Mouse (Mus musculus): ENCODE results near the gene Mrpl12. TPM values are rescaled to one million over a fixed set of nuclear protein-coding genes. Genes with fewer than 3 reads are reported as not detected.

Mrpl12 gene
- polyA plus RNA-seq, 1 experiment from 2014 or later = 211 TPM

DNA sequence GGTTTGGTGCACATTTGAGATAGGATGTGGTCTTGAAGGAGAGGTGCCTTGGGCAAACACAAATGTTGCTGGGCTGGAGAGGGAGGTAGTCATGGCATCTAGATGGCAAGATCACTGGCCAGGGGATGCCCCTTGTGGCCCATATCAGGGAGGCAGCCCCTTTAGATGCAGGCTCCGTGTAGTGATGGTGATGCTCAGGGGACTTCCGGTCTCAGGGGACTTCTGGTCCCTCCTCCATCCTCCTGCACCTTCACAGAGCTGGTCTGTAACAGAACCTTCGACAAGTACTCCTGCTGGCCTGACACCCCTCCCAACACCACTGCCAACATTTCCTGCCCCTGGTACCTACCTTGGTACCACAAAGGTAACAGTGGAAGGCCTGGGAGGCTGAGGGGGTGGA is 51.4 kb downstream of the Mrpl12 start:
- Histone ChIP-seq H3K27me3 (ENCODE audit: poor library complexity, severe bottlenecking) (peaks cover 50% of the 10 kb centered on the region), H3K27ac (no peak overlapping the region), H3K9me3 (no peaks in the 10 kb centered on the region), H3K36me3 (replicated peaks) (no peaks in the 10 kb centered on the region), H3K4me3 (no peak overlapping the region), H3K4me1 (peaks cover 30% of the 10 kb centered on the region)
- WGBS = 74% methylated on average over 3 of the region's 3 CpGs
- no peak for DNase-seq (ENCODE audit: extremely low spot score, low spot score)

DNA sequence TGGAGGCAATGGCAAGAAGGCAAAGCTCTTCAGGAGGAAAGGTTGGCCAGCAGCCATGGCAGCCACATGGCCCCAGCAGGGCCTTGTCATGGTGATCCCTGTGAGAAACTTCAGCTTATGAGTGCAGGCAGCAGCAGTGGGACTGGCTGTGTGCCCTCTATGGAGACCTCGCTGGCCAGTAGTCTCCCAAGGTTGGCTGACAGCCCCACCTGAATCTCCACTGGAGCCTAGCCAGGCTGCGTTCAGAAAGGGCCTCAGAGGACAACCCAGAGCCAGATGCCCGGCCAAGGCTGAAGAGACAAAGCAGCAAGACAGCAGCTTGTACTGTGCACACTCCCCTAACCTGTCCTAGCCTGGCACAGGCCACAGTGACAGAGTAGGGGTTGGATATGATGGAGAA is 54.1 kb downstream of the Mrpl12 start:
- Histone ChIP-seq H3K4me3 (no peak overlapping the region), H3K9me3 (no peaks in the 10 kb centered on the region), H3K27ac (peak overlapping the region; percentile 75), H3K4me1 (peaks cover 29% of the 10 kb centered on the region), H3K27me3 (ENCODE audit: poor library complexity, severe bottlenecking) (peaks cover 24% of the 10 kb centered on the region), H3K36me3 (replicated peaks) (peaks cover 21% of the 10 kb centered on the region)
- 90% methylated on average over 3 of the region's 3 CpGs for WGBS
- DNase-seq (ENCODE audit: extremely low spot score, low spot score) = no peak

Other genes starting within 250 kb of the Mrpl12 start
- gene Actg1, start 136.1 kb upstream of the Mrpl12 start, polyA plus RNA-seq (2016; fragmentation: Nextera tagmentation; extraction: Ambion mirVana) = 2,559 and 2,733 TPM in 2 replicates
- 0.32 TPM in 1 of 2 replicates, not detected in the other for gene Fscn2, start 123.1 kb upstream of the Mrpl12 start, polyA plus RNA-seq (2016; fragmentation: Nextera tagmentation; extraction: Ambion mirVana)
- 33.8 and 36.0 TPM in 2 replicates for gene Faap100, start 105.8 kb upstream of the Mrpl12 start, polyA plus RNA-seq (2016; fragmentation: Nextera tagmentation; extraction: Ambion mirVana)
- gene Nploc4, start 46.9 kb upstream of the Mrpl12 start, polyA plus RNA-seq (2016; fragmentation: Nextera tagmentation; extraction: Ambion mirVana) = 45.9 and 46.9 TPM in 2 replicates
- gene Tspan10, start 42.0 kb upstream of the Mrpl12 start, polyA plus RNA-seq (2016; fragmentation: Nextera tagmentation; extraction: Ambion mirVana) = 0.30 and 1.6 TPM in 2 replicates
- 0.25 and 0.41 TPM in 2 replicates for gene Pde6g, start 31.1 kb upstream of the Mrpl12 start, polyA plus RNA-seq (2016; fragmentation: Nextera tagmentation; extraction: Ambion mirVana)
- gene Oxld1, start 26.5 kb upstream of the Mrpl12 start, polyA plus RNA-seq (2016; fragmentation: Nextera tagmentation; extraction: Ambion mirVana) = 8.7 and 11.8 TPM in 2 replicates
- gene Ccdc137, start 26.5 kb upstream of the Mrpl12 start, polyA plus RNA-seq (2016; fragmentation: Nextera tagmentation; extraction: Ambion mirVana) = 39.6 and 46.3 TPM in 2 replicates
- gene Arl16, start 17.0 kb upstream of the Mrpl12 start, polyA plus RNA-seq (2016; fragmentation: Nextera tagmentation; extraction: Ambion mirVana) = 60.7 and 62.1 TPM in 2 replicates
- 69.3 and 71.6 TPM in 2 replicates for gene Slc25a10, start 7.2 kb downstream of the Mrpl12 start, polyA plus RNA-seq (2016; fragmentation: Nextera tagmentation; extraction: Ambion mirVana)
- gene Gcgr, start 46.1 kb downstream of the Mrpl12 start, polyA plus RNA-seq (2016; fragmentation: Nextera tagmentation; extraction: Ambion mirVana) = 0.07 and 0.16 TPM in 2 replicates
- gene Mcrip1, start 65.1 kb downstream of the Mrpl12 start, polyA plus RNA-seq (2016; fragmentation: Nextera tagmentation; extraction: Ambion mirVana) = 205 and 212 TPM in 2 replicates
- gene Ppp1r27, start 66.5 kb downstream of the Mrpl12 start, polyA plus RNA-seq (2016; fragmentation: Nextera tagmentation; extraction: Ambion mirVana) = not detected in 2 replicates
- 485 and 533 TPM in 2 replicates for gene P4hb, start 88.6 kb downstream of the Mrpl12 start, polyA plus RNA-seq (2016; fragmentation: Nextera tagmentation; extraction: Ambion mirVana)
- 744 and 753 TPM in 2 replicates for gene Arhgdia, start 97.0 kb downstream of the Mrpl12 start, polyA plus RNA-seq (2016; fragmentation: Nextera tagmentation; extraction: Ambion mirVana)
- 618 and 646 TPM in 2 replicates for gene Alyref, start 113.8 kb downstream of the Mrpl12 start, polyA plus RNA-seq (2016; fragmentation: Nextera tagmentation; extraction: Ambion mirVana)
- gene Anapc11, start 113.8 kb downstream of the Mrpl12 start, polyA plus RNA-seq (2016; fragmentation: Nextera tagmentation; extraction: Ambion mirVana) = 218 and 228 TPM in 2 replicates
- gene Npb, start 123.9 kb downstream of the Mrpl12 start, polyA plus RNA-seq (2016; fragmentation: Nextera tagmentation; extraction: Ambion mirVana) = 0.44 TPM in 1 of 2 replicates, not detected in the other
- gene Pcyt2, start 133.3 kb downstream of the Mrpl12 start, polyA plus RNA-seq (2016; fragmentation: Nextera tagmentation; extraction: Ambion mirVana) = 145 and 148 TPM in 2 replicates
- gene Sirt7, start 140.6 kb downstream of the Mrpl12 start, polyA plus RNA-seq (2016; fragmentation: Nextera tagmentation; extraction: Ambion mirVana) = 30.1 and 32.8 TPM in 2 replicates
- 20.2 and 22.7 TPM in 2 replicates for gene Mafg, start 149.0 kb downstream of the Mrpl12 start, polyA plus RNA-seq (2016; fragmentation: Nextera tagmentation; extraction: Ambion mirVana)
- 37.5 and 40.5 TPM in 2 replicates for gene Pycr1, start 159.2 kb downstream of the Mrpl12 start, polyA plus RNA-seq (2016; fragmentation: Nextera tagmentation; extraction: Ambion mirVana)
- gene Myadml2, start 163.5 kb downstream of the Mrpl12 start, polyA plus RNA-seq (2016; fragmentation: Nextera tagmentation; extraction: Ambion mirVana) = not detected in 2 replicates
- 0.57 and 0.75 TPM in 2 replicates for gene Notum, start 176.6 kb downstream of the Mrpl12 start, polyA plus RNA-seq (2016; fragmentation: Nextera tagmentation; extraction: Ambion mirVana)
- gene Aspscr1, start 188.4 kb downstream of the Mrpl12 start, polyA plus RNA-seq (2016; fragmentation: Nextera tagmentation; extraction: Ambion mirVana) = 134 and 142 TPM in 2 replicates
- 118 and 133 TPM in 2 replicates for gene Cenpx, start 229.1 kb downstream of the Mrpl12 start, polyA plus RNA-seq (2016; fragmentation: Nextera tagmentation; extraction: Ambion mirVana)
- 51.9 and 59.2 TPM in 2 replicates for gene Lrrc45, start 229.3 kb downstream of the Mrpl12 start, polyA plus RNA-seq (2016; fragmentation: Nextera tagmentation; extraction: Ambion mirVana)
- 23.8 and 28.4 TPM in 2 replicates for gene Rac3, start 236.9 kb downstream of the Mrpl12 start, polyA plus RNA-seq (2016; fragmentation: Nextera tagmentation; extraction: Ambion mirVana)
- 13.3 and 14.8 TPM in 2 replicates for gene Dcxr, start 242.7 kb downstream of the Mrpl12 start, polyA plus RNA-seq (2016; fragmentation: Nextera tagmentation; extraction: Ambion mirVana)
- 1.1 and 1.3 TPM in 2 replicates for gene Cbr2, start 247.5 kb downstream of the Mrpl12 start, polyA plus RNA-seq (2016; fragmentation: Nextera tagmentation; extraction: Ambion mirVana)

Measured in forebrain, embryonic 10.5 days (tissue).